Mouse (Mus musculus) v-Abl transformed pro-B cells (cell line): ENCODE data around the gene Gpc4.

Experiments used
- in situ Hi-C, 2 experiments: fragments of 400-800 bp; cut with MboI; formaldehyde crosslinking; loops; one replicate each; pipeline ENCODE4 v1.15.1; 2025; ENCODE audit not compliant: unreplicated experiment in 2 of 2

Gene Gpc4

DNA sequence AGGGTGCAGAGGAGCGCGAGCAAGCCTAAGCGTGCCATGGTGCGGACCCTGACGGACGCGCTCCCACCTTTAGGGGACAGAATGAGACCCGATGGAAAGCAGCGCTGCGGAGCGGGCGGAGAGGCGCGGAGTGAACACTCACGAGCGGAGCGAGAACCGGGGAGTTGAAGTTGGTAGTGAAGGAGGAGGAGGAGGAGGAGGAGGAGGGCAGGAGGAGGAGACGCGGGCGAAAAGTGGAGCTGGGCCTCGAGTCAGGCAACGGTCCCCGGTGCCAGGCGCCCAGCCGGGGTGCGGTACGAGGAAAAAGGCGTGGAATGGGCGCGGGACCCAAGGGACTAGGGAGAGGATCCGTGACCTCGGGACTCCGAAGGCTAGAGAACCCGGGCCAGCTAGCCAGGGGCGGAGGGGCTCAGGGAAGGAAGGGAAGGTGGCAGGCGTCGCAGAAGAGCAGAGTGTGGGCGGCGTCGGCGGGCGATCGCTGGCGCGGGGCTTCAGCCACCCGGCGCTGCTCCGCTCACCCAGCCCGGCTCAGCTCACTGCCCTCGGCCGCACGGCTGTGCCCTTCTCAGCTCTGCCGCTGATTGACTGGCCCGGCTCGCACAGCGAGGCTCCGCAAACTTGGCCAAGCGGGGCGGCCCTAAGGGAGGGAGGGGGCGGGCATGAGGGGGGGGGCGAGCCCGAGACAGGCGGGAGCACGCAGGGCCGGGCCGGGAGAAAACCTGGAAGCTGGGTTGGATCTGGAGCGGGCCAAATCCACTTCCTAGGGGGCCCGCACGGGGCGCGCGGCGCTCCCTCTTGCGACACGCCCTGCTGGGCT, at the start of gene Gpc4:
Gene Gpc4, minus strand, starts transcription at position 515 of the 817 bp plus-strand sequence.
- in situ Hi-C loops, result no loop called here

GRCm38 (mm10) chrX:52212846-52213245, 47.8 kb upstream of the Gpc4 start:
- in situ Hi-C loops, result no loop called here

DNA sequence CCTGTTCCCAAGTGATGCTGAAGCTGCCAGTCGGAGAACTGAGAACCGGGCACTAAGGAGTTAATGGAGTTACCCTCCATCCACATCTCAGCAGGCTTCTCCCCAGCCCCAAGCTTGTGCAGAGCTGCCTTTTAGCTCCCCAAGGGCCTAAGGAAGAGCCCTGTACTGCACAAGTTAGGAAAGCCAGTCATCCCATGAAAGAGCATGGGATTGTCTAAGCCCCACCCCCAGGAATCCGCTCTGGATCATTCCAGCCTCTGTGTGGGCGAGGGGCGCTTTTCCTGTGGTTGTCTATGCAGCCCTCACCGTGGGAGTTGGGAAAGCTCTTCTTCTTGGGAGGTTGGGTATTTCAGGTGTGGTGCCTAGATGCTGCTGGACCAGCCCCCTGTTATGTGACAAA, 34.8 kb upstream of the Gpc4 start:
- in situ Hi-C loops, result no loop called here

DNA sequence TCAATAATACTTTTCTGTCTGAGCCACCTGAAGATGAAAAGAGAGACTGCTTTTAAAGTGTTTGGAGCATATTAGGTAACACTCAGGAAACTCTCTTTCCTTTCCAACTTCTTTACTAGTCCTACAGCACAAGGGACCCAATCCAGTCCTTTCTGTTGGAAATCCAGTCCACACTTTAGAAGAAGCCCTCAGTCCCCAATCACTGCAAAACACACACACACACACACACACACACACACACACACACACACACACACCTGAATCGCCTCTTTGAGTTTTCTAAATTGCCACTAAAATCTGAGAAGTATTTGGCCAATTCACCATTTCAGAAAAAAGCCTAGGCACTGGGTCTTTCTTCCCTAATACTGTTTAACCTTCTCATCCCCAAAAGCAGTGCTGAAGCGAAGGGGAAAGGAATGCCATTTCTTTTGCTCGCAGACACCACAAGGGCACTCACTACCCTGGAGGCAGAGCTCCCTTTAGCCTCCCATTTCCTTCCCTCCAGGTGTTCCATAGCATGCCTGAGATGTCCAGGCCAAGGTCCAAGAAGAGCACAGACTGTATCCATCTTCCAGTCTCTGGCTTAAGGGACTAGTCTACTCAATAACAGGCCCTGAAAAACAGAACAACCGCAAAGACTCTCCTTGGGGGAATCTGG, 28.4 kb upstream of the Gpc4 start:
- in situ Hi-C loops, result no loop called here

DNA sequence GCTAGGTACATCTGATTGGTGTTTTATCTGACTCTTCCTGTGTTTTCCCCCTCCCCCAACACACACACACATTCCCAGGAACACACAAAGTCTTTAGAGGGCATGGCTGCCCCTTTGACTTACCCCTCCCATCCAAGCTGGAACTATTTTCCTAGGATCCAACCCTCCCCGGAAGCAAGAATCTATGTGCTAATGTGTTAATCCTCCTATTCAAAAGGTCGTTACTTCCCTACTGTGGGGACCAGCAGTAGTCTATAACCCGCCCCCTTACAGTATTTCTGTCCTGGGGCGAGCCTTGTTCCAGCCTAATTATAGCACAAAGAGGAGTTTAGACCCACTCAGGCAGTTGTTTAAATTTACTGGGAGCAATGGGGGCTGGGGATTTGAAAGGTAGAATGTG, 24.0 kb upstream of the Gpc4 start:
- in situ Hi-C loops, result no loop called here

DNA sequence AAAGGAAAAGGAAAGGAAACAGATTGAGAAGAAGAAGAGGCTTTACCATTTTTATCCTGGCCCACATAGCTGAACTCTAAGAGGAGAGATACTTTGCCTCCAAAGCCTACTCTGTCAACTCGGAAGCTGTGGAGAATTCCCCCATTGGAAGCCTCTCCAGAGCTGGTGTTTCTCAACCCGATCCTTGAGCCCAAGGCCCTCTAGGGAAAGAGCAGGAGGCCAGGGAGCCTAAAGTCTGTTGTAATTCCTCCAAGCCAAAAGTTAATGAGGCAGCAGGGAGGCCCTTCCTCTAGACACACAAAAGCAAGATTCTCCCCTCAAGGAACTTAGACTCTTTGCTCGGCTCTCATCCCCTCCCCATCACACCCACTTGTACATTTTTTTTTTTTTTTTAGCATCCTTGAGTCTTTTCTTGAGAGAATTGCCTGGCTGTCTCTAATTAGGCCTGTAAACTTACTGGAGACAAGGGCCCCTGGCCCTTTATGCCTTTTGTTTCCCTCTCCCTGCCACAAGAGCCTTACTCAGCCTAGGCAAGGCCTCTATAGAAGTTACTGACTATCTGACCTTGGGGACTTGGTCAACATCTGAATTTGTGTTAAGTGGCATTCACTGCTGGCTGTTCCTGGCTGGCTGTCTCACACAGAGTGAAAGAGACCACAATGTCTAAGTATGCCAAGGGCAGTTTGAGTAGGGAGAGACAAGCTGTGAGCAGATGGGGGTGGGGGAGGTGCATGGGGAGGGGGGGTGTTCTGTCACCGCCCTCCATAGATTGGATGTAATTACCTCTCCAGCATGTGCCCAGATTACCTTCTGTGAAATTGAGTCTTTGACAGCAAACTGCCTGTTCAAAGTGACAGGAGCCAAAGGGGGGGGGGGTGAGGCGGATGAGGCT, 18.7 kb upstream of the Gpc4 start:
- in situ Hi-C loops, result no loop called here

- in situ Hi-C loops, result no loop called here
Observed at GRCm38 (mm10) chrX:52181401-52181800, 16.3 kb upstream of the Gpc4 start.

- in situ Hi-C loops, result no loop called here
Observed at GRCm38 (mm10) chrX:52177067-52177466, 12.0 kb upstream of the Gpc4 start.

DNA sequence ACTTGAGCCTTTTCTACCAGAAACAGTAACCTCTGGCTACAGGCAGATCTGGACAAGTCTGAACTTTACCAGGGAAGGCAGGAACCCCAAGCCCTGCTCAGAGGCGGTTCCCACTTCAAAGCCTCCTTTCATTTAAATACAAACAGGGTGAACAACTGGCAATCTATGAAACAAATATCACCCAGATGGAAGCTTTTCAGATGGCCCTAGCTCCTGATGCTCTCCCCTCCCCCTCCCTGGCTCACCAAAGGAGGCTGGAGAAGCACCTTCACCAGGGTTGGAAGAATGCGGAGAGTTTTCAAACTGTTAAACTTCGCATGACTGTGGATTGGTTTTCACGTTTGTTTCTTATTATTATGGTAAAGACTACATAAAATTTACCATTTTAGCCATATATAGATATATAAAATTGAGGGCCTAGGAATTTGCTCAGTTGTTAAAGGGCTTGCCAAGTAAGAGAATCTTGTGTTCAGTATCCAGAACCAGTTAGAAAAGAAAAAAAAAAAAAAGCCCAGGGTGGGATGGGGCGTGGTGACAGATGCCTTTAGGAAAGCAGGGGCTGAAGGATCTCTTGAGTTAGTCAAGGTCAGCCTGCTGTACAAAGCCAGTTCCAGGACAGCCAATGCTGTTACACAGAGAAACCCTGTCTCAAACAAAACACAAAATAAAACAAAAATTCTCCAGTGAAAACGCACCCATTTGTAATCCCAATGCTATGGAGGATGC, 2.6 kb upstream of the Gpc4 start:
- in situ Hi-C loops, result no loop called here

GRCm38 (mm10) chrX:52165555-52165938, 495 bp upstream of the Gpc4 start:
- in situ Hi-C loops, result no loop called here

GRCm38 (mm10) chrX:52164134-52164737, 816 bp downstream of the Gpc4 start:
- in situ Hi-C loops, result no loop called here

- in situ Hi-C loops, result no loop called here
Observed at GRCm38 (mm10) chrX:52163418-52164133, 1.5 kb downstream of the Gpc4 start.

DNA sequence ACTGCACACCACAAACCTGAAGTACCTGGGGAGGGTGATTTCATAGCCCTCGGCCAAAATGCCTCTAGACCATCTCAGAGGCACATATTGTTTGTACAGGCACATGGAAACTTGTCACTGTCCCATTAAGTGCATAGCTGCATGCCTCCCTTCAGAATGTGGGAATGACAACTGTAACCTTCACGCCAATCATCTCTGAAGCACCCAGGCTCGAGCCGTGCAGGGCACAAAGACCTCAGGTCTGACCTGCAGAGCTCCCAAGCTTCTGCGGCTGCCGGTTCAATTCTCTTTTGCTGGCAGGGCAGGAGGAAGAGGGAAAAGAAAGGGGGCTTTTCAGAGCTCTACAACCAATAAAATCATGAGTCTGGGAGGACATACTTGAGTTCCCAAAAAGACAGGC, 2.3 kb downstream of the Gpc4 start:
- in situ Hi-C loops, result no loop called here

DNA sequence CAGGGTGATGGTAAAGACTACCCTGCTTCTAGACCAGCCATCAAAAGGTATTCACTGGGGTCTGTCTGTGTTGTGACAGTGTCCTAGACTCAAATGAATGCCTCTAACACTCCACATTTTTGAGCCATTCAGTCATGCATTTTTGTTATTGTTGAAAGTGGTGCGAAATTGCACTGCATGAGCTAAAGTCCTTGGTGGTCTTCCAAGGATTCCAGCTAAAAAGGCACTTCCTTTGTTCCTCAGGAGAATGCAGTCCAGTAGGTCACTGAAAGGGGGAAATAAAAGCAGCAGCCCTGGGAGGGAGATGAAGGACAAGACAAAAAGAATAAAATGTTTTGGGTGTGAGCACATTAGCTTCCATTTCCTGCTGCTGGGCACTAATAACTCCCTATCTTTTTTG, 2.8 kb downstream of the Gpc4 start:
- in situ Hi-C loops, result no loop called here

GRCm38 (mm10) chrX:52159621-52160020, 5.4 kb downstream of the Gpc4 start:
- in situ Hi-C loops, result no loop called here

- in situ Hi-C loops, result no loop called here
Observed at GRCm38 (mm10) chrX:52155408-52155953, 9.6 kb downstream of the Gpc4 start.

- in situ Hi-C loops, result no loop called here
Observed at GRCm38 (mm10) chrX:52154821-52155220, 10.2 kb downstream of the Gpc4 start.

GRCm38 (mm10) chrX:52153451-52153850, 11.6 kb downstream of the Gpc4 start:
- in situ Hi-C loops, result no loop called here

DNA sequence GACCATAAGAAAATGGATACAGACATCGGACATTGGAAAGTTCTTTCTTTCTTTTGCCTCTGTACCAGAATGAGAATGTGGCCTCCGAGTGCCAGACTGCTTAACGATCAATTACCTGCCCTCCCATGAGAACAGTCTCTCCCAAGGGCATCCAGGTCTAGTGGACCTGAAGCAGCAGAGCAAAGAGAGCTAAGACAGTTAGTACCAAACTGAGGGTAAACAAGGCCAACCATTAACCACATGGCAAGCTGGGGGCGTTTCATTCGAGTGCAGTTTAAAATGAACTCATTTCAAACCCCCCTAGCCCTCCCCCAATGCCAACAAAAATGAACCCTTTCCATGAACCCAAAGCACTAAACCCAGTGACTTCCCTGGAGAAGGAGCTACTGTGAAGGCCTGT, 12.1 kb downstream of the Gpc4 start:
- in situ Hi-C loops, result no loop called here
